Mouse (Mus musculus) lung, postnatal 14 days (tissue): ENCODE data around the gene Edem2.
"Not testable (repeated sequence)": the region's sequence is repeated elsewhere in the genome, so short reads cannot be mapped to it uniquely, and the experiment has no call there.

Source experiments
- DNase-seq: peaks from one replicate; pipeline ENCODE4 v3.0.0; 2021

Edem2 gene

DNA sequence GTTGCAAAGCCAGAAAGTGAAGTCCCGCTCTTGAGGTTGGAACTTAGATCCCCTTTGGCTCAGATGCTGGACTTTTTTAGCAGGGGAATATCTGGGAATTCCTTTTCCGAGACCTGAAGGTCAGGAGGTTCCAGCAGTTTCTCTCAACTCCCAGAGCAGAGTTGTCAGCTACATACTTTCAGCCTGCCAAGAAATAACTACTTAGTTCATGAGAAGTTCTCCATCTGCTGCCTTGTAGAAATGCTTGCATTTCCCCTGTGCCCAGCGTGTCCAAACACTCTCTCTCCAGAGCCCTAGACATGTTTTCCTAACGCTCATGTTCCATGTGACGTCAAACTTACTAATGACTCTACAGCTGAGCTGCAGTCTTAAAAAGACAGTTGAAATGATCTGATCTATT is 5.8 kb upstream of the Edem2 start:
- DNase-seq: no peak

DNA sequence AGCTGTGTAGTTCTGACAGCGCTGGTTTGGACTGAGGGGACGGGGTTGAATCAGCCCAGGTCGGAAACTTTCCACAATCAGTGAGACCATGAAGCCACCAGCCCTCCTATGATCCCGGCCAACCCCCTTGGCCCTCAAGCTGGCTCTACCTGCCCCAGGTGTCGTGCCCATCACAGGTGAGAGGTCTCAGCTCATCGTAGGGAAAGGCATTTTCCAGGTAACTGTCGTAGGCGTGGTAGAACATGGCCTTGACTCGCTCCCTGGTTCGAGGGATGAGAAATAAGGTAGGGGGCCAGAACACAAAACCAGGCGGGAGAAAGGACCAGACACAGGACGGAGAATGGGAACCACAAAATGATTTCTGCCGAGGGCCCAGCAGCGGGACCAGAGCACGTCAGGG is 533 bp downstream of the Edem2 start:
- no peak for DNase-seq

DNA sequence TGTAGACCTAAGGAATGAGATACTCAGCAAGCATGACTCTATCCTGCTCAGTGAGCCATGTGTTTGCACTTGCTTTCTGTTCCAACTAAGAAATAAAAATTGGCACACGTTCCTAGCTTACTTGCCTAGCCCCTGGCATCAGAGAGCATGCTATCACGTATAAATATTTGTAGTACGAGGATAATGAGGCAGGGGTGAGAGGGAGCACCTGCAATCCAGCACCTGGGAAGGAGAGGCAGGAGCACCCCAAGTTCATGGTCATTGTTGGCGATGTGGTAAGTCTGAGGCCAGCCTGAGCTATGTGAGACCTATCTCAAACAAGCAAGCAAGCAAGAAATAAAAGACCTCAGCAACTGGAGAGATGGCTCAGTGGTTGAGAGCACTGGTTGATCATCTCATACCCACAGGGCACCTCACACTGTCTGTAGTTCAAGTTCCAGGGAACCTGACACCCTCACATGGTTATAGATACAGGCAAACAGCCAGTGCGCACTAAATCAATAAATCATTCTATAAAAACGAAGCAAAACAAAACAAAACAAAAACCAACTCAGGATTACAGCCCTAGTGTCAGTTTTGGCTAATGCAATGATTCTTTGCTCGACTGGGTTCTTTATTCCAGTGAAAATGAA is 1.4 kb downstream of the Edem2 start:
- no peak for DNase-seq

DNA sequence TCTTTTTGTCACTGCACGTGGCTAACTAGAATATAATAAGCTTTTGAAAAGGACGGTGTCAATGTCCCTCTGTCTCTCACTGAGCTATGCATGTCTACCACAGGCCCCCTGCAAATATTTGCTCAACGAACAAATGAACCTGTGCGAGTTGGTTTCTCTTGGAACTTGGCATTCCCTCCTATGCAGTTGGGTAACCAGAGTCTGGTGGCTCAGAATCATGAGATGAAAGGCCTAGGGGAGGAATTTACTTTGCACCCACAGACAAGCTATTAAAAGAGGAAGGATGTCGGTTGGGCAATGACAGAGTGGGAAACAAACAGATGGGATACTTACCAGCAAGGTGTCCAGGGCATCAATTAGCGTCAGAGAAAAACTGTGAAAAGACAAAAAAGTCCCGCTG is 3.0 kb downstream of the Edem2 start:
- no peak for DNase-seq

GRCm38 (mm10) chr2:155724526-155724925 is 4.7 kb downstream of the Edem2 start:
- no peak for DNase-seq

DNA sequence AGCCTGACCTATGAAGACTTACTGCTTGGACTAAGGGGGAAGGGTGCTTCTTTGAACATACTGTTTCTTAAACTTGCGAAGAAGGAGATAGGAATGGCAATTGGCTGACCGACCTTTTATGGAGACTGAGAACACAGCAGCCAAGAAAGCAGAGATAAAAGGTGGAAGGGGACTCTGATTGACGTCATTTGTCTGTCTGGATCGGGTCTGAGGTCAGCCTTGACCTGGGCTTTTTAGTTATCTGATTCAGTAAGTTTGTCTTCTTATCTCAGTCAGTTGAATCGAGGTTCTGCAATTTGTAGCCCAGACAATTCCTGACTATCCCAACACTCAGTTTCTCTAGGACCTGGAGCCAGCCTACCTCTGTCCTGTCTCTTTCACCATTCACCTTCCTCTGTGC is 5.2 kb downstream of the Edem2 start:
- no peak for DNase-seq

GRCm38 (mm10) chr2:155720585-155720984 is 8.7 kb downstream of the Edem2 start:
- DNase-seq: no peak

DNA sequence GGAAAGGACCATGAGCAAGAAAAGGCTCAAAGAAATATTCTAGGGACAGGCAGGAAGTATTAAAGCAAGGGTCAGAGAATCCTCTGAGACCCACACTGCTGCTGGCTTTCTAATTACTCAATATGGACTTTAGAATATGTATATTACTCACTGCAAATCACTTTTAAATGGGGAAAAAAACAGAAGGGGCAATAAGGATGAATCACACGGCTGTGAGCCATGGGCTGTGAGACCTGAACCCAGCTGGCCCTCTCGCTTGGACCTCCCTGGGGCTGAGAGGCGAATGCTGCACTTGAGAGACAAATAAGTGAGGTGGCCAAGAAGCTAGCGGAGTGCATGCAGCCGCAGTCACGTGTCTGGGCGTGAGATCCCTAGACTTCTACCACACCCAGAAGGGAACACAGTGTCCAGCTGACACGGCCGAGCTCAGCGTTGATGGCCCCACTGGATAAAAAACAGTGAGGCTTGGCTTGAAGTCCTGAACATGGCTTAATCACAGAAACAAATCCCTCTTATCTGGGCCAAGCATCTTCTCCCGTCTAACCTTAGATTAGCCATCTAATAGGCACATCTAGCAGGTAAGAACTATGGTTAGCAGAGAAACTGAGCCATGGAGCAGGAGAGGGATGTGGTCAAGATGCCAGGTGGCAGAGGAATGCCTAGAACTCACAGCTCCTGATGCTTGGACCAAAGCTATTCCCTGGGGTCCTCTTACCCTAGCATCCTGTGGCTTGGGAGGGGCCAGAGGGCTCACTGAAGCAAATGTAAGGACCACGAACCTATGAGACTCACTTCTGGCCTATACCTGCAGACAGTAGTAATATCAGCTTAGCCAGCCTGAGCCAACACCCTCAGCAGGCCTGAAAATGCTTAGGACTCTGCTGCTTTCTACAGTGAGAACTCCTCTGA is 11.9 kb downstream of the Edem2 start:
- no peak for DNase-seq

GRCm38 (mm10) chr2:155710557-155710956 is 18.7 kb downstream of the Edem2 start:
- DNase-seq: no peak

DNA sequence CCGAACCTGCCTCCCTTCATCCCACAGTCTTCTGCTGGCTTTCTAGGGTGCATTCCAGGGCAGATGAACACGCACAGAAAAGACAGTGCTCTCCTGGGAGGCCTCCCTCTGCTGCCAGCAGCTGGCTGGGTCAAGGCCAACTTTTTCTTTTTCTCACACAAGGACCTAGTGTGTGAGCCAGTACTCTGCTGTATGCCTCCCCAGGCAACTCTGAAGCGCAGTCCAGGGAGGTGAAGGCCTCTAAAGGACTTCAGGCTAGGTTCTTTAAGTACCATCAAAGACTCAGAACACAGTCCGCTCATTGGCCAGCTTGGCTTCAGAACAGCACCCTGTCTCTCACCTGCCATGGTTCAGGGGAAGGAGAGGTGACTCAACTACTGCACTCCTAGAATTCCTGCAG is 22.0 kb downstream of the Edem2 start:
- peak; percentile 21 for DNase-seq

- DNase-seq: no peak
Measured at GRCm38 (mm10) chr2:155703630-155704029, 25.6 kb downstream of the Edem2 start.

GRCm38 (mm10) chr2:155701399-155701919 is 27.8 kb downstream of the Edem2 start:
- no peak for DNase-seq

DNA sequence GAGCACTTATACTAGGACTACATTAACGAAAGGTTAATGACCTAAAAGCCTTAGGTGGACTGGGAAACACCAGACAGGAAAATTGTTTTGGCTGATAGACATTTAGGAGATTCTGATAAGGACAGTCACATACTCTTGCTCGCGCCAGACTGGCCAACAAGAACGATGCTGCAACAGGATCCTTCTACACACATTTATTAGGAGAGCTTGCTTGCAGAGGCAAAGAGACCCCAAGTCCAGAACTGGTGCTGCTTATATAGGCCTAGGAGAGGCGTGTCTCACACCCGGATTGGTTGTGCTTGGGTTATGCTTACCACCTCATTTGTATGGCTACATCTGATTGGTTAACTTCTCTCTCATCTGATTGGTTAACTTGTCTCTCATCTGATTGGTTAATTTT is 30.8 kb downstream of the Edem2 start:
- not testable (repeated sequence) for DNase-seq

GRCm38 (mm10) chr2:155696851-155697250 is 32.4 kb downstream of the Edem2 start:
- no peak for DNase-seq

DNA sequence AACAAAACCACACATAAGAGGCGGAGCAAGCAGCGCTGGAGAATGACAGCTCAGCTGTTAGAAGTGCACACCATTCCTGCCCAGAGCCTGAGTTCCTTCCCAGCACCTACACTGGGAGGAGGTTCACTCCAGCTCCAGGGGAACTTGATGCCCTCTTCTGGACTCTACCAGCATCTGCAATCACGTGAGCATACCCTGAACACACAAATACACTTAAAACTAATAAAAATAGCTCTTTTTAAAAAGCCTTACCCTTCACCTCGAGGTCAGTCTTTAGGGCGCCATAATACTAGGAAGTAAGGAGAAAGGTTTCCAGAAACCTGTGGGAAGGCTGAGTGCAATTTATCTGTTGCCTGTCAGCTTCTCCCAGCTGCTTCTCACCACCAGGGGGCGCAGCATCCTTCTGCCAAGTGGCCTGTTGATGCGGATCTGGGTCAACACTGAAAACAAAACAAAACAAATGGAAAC is 33.1 kb downstream of the Edem2 start:
- peak; percentile 93 for DNase-seq

DNA sequence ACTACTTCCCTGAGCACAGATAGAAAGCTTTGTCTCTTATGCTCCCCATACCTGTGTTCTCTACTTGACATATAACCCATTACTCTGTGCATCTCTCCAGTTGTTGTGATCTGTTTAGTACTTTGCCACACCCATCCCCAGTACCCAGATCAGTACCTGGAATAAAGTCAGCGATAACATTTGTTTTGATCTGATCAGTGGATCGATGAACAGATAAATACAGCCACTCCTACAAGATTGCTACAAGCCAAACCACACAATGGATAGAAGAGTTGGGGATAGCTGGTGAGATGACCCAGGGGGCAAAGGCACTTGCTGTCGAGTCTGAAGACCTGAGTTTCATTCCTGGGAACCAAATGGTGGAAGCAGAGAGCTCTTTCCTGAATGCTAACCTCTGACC is 34.0 kb downstream of the Edem2 start:
- no peak for DNase-seq

DNA sequence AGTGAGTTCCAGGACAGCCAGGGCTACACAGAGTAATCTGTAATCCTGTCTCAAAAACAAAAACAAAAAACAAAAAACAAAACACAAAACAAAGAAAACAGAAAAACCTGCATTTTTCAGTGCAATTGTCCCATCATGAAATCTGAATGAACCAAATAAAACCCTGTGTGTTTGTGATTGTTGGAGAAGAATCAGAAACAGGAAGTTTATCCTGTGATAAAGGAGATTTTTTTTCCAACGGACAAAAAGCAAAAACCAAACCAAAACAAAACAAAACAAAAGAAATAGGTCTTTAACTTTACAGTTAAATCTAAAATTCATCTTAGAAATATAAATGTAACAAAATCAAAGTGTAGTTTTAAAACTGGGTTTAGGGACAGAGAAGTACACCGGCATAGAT is 34.7 kb downstream of the Edem2 start:
- DNase-seq: no peak

DNA sequence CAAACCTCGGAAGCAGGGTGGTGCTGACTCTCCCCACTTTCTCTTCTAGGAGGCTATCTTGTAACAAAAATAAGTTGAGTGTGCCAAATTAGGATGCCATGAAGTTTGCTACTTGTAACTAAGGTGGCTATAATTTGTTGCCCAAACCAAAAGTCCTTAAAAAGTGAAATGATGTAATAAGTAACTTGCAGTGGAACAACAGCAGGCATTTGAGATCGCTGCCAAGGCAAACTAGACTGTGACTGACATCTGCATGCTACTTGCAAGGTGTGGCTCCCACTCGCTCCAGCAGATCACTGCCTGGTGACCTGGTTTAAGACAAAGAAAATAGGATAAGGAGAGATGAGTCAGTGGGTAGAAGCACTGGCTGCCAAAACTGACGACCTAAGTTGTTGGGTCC is 36.1 kb downstream of the Edem2 start:
- no peak for DNase-seq

DNA sequence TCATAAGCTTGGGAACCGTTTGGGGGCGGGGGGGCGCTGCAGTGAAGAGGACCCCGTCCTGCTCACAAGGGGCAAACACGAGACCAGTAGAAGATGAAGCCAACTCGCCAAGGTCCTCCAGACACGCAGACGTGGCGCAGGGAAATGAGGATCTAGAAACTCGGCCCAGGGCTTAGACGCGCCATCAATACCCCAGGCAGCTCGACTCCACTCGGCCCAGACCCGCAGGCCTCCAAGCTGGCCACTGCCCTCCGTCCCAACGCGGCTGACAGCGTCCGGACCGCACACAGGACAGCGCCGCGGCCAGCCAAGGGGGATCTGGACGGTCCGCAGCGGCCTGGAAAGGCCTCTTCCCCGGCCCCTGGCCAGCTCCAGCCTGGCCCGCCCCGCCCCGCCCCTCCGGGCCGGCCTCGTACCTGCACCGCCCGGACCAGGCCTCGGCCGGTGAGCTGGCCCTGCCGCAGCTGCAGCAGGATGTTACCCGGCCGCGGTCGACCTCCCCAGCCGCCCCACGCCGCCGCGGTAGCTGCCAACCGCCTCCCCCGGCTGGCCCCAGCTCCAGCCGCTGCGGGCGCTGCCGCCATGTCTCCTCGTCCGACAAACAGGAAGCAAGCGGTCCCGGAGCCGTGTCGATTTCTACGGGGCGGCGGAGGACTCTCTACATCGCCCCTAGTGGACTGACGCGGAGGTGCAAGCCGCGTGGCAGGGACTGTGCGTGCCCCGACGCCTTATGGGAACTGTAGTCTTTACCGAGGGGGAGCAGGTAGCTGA is 37.4 kb downstream of the Edem2 start, which contains the start of gene Trpc4ap:
TSS of gene Trpc4ap (minus strand) at position 662 of the 771 bp plus-strand sequence.
- peak; percentile 98 for DNase-seq

- no peak for DNase-seq
Measured at GRCm38 (mm10) chr2:155691336-155691722, 37.9 kb downstream of the Edem2 start.

DNA sequence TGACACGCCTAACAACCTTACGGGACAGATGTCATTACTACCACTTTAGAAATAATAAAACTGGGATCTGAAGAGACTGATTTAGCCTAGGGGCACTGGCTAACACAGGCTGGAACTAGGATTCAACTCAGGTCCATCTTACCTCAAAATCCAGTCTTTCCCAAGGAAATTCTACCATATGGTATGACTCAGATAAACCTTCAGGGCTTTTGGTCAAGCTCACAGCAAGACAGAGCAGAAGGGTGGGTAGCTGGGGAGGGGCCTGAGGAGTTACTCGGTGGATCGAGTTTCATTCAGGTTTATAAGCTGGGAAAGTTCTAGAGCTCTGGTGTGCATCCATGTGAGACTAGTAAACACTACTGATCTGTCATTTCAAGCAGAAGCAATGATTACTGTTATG is 40.1 kb downstream of the Edem2 start:
- DNase-seq: no peak

- DNase-seq: no peak
Measured at GRCm38 (mm10) chr2:155687746-155688145, 41.5 kb downstream of the Edem2 start.

DNA sequence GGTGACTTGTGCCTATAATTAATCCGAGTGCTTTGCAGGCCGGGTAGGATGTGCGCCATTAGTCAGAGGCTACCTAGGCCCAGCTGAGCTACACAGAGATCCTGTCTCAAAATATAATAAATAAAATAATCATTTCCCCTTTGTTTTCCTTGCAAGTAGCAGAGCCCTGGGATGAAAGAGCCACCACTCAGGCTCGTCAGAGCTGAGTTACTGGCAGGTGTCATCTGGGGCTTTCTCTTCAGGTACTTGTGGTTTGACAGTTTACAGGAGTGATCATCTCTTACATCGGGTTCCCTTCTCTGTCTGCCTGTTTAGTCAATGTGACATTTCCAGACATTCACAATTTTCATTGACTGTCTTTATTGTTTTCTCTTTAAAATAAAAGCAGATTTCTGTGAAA is 42.7 kb downstream of the Edem2 start:
- no peak for DNase-seq
